7 mouse cellular contexts compared by ENCODE assay signal in genomic region chr2:20649817-20650216, GRCm38 (mm10).
DNase-seq lines count a peak whose midpoint lies in the region; ATAC-seq and TF ChIP-seq lines count a peak whose summit lies in the region.

No protein-coding gene starts in this region.

- no peaks in the 10 kb centered on the region for H3K27me3 ChIP-seq in stomach, embryonic 14.5 days (ENCODE audit: control insufficient read depth, insufficient read depth, low read length)
- no peaks in the 10 kb centered on the region for H3K27me3 ChIP-seq in stomach, postnatal 0 days (ENCODE audit: control insufficient read depth, insufficient read depth, low read length)
- no peaks in the 10 kb centered on the region for H3K27me3 ChIP-seq in heart, embryonic 16.5 days (ENCODE audit: control insufficient read depth, insufficient read depth, low read length)

- no peak overlapping the region for H3K4me2 ChIP-seq in stomach, embryonic 14.5 days (replicated peaks; ENCODE audit: low read depth, low read length)
- no peak overlapping the region for H3K4me2 ChIP-seq in stomach, postnatal 0 days (replicated peaks; ENCODE audit: low read depth)
- no peak overlapping the region for H3K4me2 ChIP-seq in heart, embryonic 16.5 days (ENCODE audit: low read depth, low read length)

- H3K9me3 ChIP-seq in stomach, embryonic 14.5 days (ENCODE audit: control insufficient read depth, low read depth, low read length), result no peaks in the 10 kb centered on the region
- H3K9me3 ChIP-seq in stomach, postnatal 0 days (ENCODE audit: control insufficient read depth, low read length), result no peaks in the 10 kb centered on the region
- no peaks in the 10 kb centered on the region for H3K9me3 ChIP-seq in heart, embryonic 16.5 days (replicated peaks; ENCODE audit: control insufficient read depth, low read length)

- no peak overlapping the region for H3K9ac ChIP-seq in stomach, embryonic 14.5 days (replicated peaks; ENCODE audit: low read depth, low read length)
- no peak overlapping the region for H3K9ac ChIP-seq in stomach, postnatal 0 days (ENCODE audit: low read length)
- H3K9ac ChIP-seq in heart, embryonic 16.5 days (ENCODE audit: low read length), result no peak overlapping the region

- 18% methylated on average over 4 of the region's 4 CpGs for WGBS in stomach, embryonic 14.5 days
- 24% methylated on average over 4 of the region's 4 CpGs for WGBS in stomach, postnatal 0 days
- WGBS in heart, embryonic 16.5 days, result 9% methylated on average over 4 of the region's 4 CpGs

- no peak overlapping the region for H3K27ac ChIP-seq in stomach, embryonic 14.5 days (ENCODE audit: low read length)
- H3K27ac ChIP-seq in stomach, postnatal 0 days (replicated peaks), result no peak overlapping the region
- peak overlapping the region; percentile 63 for H3K27ac ChIP-seq in heart, embryonic 16.5 days (ENCODE audit: low read length)

- TF ChIP-seq CTCF in stomach, postnatal 0 days (IDR thresholded peaks at IDR 0.05; ENCODE audit: low read depth), result no peak

- H3K36me3 ChIP-seq in stomach, embryonic 14.5 days (ENCODE audit: control insufficient read depth, insufficient read depth, low read length), result no peaks in the 10 kb centered on the region
- no peaks in the 10 kb centered on the region for H3K36me3 ChIP-seq in stomach, postnatal 0 days (ENCODE audit: control insufficient read depth, insufficient read depth, low read length)
- no peaks in the 10 kb centered on the region for H3K36me3 ChIP-seq in heart, embryonic 16.5 days (ENCODE audit: control insufficient read depth, insufficient read depth)

- TF ChIP-seq EP300 in stomach, postnatal 0 days (optimal IDR thresholded peaks at IDR 0.05), result no peak

- no peak for DNase-seq in stomach, postnatal 0 days (ENCODE audit: low spot score)
- peak; percentile 28 to 61 for DNase-seq in layer of hippocampus, adult 8-10 months (ENCODE audit: low spot score in 2 of 2)
- DNase-seq in lung, postnatal 36 days, result peak; percentile 87
- DNase-seq in thymus, postnatal 10 days (ENCODE audit: low spot score in 2 of 2), result no peak
- no peak for DNase-seq in cerebellum, adult 11 months

- H3K4me1 ChIP-seq in stomach, embryonic 14.5 days (ENCODE audit: control insufficient read depth, insufficient read depth, low read length), result 0 out of 2 replicates have a peak, but pooled peaks cover 4% of the 10 kb centered on the region
- H3K4me1 ChIP-seq in stomach, postnatal 0 days (replicated peaks; ENCODE audit: control insufficient read depth, insufficient read depth), result no peaks in the 10 kb centered on the region
- H3K4me1 ChIP-seq in heart, embryonic 16.5 days (ENCODE audit: control insufficient read depth, insufficient read depth, low read length), result peaks cover 18% of the 10 kb centered on the region

- peak; percentile 23; the same call in 1 of the 2 replicates for ATAC-seq in stomach, embryonic 14.5 days (ENCODE audit: insufficient number of reproducible peaks, insufficient read depth, low FRiP score, low read depth)
- no peak for ATAC-seq in stomach, postnatal 0 days (ENCODE audit: low FRiP score, low TSS enrichment)
- ATAC-seq in heart, embryonic 16.5 days (replicated peaks; ENCODE audit: extremely low read depth, insufficient read depth, low FRiP score), result peak; percentile 87

- no peak overlapping the region for H3K4me3 ChIP-seq in stomach, embryonic 14.5 days (ENCODE audit: low read depth, low read length)
- no peak overlapping the region for H3K4me3 ChIP-seq in stomach, postnatal 0 days (ENCODE audit: low read depth, low read length)
- no peak overlapping the region for H3K4me3 ChIP-seq in heart, embryonic 16.5 days (ENCODE audit: low read length)

Comparison
In these comparisons a context has a peak if more than half of its experiments do, and no peak if none do; other contexts are left out.
1. DNase-seq: peak in layer of hippocampus, adult 8-10 months (2 of 2) and lung, postnatal 36 days (single experiment); none in stomach, postnatal 0 days (single experiment), thymus, postnatal 10 days (0 of 2) and cerebellum, adult 11 months (single experiment).